Mouse (Mus musculus) embryo, embryonic 9.5 days (tissue): ENCODE measurements at regions not wholly inside any gene's neighbourhood (a gene's known extent, or its start where the extent isn't known, plus 50 kb on each side); places are given as distances from the start of the nearest gene placed in this dataset.
A peak's percentile ranks its signal among the peaks of the same experiment; 100 is the strongest.

Experiments
- DNase-seq: peaks from one replicate; pipeline ENCODE4 v3.0.0-alpha.2; 2017; ENCODE audit errors: extremely low spot score

DNA sequence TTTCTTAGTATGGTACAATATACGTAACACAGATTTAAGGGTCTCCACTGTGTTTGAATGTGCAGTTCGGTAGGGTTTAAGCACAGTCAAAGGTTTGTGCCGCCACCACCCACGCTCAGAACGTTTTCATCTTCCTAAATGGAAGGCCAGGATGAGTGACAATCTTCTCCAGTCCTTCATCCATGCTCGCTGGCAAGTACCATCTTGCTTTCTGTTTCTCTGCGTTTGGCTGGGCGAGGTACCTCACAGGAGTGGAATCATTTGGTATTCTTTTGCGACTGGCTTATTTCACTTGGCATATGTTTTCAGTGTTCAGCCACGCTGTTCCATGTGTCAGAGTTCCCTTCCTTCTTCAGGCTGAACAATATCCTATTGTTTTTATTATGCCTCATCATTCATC, 342.3 kb downstream of the Pax1 start:
- DNase-seq = no peak

DNA sequence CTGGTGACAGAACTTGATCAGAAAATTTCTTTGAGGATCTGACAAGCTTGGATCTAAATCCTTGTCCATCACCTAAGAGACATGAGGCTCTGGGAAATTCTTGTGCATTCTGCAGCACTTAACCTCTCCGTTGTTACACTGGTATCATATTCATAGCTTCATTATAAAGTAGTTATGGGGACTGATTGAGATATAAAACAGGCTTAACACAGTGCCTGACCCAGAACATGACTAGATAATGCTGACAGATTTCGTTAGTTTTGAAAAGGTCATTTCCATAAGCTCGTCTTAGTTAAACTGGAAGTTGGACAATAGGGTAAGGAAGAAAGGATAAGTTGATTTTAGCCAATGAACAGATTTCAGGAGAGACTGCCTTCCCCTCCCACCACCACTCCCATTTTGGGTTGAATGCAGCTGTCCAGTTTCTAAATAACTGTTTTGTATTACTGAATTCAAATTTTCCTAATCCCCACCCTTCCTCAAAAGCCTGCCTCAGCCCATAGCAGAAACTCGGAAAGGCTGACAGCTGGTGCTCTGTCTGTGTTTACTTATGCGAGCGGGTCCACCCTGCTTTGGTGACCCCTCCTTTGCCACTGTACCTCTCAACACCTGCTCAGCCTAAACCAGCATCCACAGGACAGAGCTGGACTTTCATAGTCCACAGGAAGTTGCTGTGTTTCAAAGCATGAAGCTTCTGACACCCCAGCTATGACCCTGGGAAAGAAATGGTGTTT, 340.8 kb downstream of the Pax1 start:
- no peak for DNase-seq

DNA sequence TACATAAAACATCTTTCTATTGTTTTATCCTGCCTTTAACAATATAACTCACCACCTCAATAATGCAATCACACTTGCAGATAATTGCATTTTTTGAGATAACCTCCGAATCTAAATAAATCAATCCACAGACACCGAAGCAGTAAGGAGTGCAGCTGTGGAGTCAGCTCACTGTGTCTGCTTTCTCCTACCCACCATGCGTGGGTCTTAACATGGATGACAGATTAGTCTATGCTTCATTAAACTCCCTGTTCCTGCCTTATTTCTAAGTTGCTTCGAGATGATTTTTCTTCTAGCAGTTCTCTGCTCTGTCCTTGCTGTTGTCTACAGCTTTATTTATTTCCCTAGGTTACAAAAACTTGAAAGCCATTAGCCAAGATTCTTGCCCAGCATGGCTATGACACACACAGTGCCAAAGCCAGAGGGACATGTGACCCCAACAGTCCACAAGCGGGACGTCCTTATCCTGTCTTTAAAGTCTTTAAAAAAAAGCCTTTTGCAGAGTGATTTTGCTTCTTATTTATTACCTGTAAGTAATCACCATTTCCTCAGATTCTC, 337.9 kb downstream of the Pax1 start:
- DNase-seq = no peak

DNA sequence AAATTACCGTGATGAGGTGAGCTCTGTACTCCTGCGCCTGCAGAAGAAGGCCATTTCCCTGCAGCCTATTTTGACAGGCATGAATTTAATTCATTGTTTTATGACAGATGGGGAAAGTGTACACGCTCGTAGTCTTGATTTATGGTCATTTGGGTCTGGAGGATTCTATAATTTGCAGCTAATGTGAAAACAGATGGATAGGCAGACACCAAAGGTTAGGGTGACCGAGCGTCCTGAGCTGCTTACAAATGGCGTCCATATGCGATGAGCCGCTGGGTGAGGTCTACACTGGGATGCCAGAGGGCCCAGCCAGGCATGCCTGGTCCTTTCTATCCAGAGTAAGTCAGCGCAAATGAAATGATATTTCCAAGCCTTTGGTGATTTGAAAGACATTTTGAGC, 330.2 kb downstream of the Pax1 start:
- DNase-seq = no peak

DNA sequence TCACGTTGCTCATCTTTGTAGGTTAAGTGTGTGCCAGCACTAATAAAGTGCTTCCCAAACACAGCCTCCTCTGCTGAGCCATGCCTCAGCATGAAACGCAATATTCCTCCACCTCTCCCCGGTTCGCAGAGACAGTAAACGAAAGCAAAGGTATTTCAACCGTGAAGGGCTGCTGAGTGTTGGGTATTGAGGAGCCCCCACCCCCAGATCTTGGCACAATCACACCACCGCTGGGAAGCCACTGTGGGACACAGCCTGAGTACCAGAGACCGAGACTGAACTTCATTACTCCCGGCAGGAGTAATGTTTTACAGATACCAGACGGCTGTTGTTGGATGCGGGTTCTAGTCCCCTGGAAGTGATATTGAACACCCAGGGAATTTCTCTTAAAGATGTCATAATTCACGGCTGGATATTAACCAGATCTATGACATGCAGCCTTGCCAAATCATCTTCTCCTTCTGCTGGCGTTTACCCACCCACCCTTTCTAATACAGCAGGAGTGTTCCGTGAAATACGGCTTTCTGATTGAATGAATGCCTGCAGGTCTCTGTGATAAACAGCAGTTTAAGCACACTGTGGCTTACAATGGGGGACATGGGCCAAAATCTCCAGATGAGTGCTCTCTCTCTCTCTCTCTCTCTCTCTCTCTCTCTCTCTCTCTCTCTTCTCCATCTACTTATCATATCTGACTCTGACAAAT, 328.9 kb downstream of the Pax1 start:
- no peak for DNase-seq

DNA sequence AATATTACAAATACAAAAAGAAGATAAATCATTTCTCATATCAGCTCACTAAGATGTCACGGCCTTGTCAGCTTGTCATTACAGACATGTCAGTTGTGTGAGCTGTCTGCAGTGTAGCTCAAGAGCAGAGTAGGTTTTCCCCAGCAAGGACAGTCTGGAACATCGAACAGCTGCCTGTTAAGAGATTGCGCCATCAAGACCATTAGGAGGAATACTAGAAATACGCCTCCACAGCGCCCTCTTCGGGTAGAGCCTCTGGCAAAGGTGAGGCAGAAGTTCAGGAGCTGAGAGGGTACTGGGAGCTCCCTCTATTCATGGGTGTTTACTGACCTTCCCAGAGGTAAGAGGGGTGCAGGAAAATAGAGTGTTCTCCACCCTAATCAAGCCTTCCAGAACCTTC, 327.0 kb downstream of the Pax1 start:
- DNase-seq = peak; percentile 65

DNA sequence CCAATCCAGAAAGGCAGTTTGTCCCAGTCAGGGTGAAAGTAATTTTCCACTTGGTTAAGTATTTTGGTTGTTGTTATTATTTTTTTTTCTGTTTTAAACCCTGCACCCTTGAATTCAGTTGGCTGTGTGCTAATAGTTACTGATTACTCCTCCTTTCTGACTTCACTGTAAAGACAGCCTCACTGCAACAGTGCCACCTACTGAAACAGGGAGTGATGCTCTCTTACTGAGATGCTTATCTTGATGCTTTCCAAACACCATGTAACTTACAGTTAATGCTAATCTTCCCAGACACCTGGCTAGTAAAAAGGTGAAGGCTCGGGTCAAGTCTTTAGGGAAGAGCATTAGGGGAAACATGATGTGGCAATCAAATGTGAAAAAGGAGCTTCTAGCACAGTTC, 294.9 kb downstream of the Pax1 start:
- peak; percentile 39 for DNase-seq

DNA sequence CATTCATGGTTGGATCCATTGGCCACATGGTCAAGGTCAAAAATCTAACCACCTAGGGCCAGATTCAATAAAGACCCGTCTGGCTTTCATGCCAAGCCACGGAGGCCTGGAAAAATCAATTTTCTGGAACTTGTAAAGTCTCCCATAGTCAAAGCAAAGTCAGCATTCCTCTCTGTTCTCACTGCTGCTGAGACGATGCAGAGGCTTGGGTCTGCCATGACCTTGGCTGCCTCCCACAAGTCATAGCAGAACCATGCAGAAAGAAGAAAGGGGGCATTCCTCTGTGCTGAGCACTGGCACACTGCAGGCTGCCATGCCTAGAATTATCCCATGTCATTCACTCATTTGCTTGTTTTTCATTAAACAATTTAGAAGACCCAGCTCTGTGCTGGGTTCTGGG, 288.5 kb downstream of the Pax1 start:
- DNase-seq = no peak

DNA sequence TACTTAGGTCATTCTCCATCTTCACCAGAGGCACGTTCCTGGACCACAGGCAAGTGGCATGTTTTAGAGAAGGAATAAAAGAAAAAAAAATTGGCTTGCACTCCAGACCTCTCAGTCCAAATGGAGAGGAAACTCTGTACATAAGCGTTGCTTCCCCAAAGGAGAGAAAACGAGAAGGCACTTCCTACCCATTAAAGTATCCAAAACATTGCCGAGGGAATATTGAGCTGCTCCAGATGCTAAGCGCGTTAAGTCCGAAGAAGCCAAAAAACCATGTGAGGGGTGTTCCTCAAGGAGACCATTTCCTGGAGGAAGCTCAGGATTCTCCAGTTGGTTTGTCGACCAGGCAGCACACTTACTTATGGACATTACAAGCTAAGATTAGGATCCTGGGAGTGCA, 286.2 kb downstream of the Pax1 start:
- no peak for DNase-seq

DNA sequence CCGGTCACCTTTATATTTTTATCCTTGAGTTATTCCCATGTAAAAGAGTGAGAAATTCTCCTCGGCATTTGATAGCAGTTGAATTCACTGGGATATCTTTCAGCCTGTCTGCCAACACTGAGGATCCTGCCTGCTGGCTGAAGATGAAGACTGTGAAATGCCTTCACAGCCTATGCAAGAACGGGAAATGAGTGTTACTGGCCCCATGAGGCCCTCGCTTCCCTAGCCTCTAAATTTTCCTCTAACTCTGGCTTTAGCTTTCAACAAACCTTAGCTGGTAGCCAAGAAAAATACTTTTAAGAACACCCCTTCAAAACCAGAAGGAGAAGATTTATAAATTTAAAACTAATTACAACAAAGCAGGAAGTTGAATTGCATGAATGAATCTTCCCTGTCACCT, 285.8 kb downstream of the Pax1 start:
- DNase-seq = no peak

DNA sequence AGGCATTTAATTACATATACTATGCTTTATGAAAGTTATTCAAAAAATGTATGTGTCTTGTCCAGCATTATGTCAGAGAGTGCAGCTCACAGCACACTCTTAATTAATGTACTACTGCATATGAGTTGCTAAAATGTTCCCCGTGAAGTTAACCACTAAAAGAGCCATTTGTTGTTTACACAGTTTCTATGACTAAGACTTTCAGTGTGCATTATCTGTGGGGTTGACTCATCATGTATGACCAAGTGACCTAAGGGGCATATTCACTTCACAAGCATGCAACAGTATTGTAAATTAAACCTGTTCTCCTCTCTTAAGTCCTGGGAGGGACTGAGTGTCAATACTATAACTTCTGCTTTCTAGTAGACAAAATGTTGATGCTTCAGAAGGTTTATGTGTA, 276.2 kb downstream of the Pax1 start:
- DNase-seq = no peak

DNA sequence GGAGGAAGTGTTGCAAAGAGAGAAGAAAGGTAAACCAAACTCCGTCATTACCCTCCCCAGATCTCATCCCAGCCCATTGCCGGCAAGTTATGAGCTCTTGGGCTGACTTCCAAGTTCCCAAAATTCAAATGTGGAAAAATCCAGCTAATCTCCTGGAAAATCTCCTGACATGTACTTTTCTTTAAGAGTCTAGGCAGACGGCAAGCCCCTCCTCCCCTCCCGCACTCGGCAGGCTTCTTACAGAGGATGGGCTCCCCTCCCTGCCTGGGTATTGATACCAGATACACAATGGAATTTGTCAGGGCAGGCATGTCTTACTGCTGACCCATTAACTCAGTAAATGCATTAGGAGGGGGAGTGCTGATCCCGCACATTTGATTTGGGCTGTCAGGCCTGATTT, 271.0 kb downstream of the Pax1 start:
- DNase-seq = peak; percentile 2

DNA sequence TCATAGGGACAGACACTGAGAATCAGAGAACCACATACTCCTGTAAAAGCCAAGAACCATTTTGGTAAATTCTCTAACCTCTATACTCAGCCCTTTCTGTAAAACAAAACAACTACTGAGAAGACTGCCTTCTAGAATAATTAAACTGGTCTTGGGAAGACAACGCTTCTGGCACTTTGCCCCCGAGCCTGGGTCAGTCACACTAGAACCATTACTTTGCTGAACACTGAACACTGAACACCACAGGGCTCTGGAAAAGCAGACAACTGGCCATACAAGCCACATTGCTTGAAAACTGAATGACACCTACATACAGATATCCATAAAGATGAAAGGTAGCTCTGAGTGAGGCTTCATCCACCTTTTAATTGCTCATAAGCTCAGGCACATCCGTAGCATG, 268.0 kb downstream of the Pax1 start:
- DNase-seq = no peak

DNA sequence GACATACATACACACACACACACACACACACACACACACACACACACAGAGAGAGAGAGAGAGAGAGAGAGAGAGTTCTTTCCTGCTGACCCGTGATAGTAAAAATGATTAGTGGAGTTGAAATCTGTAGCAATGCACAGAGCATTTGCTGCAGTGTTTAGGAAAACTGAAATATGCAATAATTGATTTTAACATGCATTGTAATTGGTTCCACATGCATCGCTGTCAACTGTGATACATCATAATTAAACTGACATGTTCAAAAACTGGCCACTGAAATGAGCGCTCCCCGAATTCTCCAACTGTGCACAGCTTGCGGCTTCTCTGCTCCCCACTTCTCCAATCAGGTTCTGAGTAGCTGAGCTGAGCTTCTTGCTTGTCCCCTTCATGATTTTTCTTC, 265.4 kb downstream of the Pax1 start:
- no peak for DNase-seq

DNA sequence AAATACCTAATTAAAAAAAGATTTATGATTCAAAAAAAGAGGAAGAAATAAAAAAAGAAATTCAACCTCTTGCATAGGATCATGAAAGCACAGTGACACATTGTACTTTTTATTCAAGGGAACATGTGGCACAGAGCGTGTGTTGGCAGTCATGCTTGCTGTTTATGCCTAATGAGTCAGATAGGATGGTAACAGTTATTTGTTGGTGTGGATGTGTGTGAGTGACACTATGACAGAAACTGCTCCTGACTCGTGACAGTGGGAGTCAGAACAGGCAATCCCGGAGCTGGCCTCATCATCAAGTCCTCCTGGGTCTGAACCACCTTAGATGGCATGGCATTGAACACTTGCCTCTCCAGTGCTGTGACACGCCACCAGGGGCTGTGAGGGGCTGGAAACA, 261.4 kb downstream of the Pax1 start:
- no peak for DNase-seq

DNA sequence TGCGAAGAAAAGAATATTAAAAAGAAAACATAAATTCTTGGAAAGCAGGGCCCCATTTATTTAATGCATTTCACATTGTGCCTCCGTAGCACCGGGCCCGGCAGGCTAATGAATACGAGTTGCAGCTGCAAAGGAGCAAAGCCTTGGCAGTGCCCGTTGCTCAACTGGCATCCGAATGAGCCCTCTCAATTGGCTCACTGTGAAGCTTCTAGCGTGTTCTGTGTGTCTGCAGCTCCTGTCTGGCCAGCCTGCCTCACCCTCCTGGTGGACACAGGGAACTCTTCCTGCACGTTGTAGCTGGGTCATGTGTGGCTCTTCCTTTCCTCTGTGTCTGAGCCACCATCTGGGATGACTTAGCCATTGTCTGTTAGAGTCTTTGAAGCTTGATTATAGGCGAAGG, 256.1 kb downstream of the Pax1 start:
- DNase-seq = peak; percentile 15

DNA sequence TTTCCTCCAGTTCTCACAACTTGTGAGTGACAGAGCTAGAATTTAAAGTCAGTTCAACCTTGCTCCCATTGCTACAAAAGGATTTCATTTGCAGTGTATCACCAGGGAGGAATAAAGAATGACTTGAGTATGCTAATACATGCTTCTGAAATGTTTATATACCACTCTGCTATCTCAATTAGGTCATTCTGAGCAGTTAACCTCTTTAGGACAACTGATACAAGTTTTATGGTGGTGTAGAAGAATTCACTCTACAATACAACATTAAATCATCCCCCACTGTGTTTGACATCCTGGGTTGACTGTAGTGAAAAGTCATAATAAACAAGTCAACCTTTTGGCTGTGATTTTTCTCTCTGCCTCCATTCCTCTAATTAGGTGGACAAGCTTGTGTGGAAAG, 248.6 kb downstream of the Pax1 start:
- DNase-seq = no peak

DNA sequence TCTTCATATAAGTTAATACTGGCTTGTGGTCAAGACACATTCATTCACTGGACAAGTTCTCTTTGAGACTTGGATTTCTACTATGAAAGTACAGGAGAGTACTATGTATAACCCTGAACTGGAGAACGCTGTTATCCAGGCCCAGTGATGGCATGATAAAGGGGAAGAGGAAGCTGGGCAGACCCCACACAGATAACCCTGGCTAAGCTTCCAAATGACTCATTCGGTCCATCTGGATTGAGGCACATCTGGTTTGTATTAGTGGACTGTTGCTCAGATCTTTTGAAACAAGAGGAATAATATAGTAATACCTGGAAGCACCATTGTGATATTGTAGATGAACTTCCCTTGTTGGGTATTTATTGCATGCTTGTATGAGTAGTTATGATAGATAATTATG, 239.9 kb downstream of the Pax1 start:
- DNase-seq = peak; percentile 6

DNA sequence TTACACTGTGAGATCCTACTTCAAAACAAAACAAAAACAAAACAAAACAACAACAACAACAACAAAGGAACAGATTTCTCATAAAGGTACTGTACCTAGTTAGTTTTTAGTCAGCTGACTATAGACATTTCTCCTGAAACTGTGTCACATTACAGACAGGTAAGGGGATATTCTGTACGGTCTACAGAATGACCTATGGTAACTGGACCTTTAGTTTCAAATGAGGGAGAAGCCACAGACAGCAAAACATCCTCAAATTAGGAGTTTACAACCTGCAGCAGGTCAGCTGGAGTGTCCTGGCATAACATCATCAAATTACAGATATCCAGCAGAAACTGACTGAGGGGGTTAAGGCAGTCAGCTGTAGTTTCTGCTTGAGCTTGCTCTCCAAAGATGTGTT, 210.7 kb downstream of the Pax1 start:
- no peak for DNase-seq

DNA sequence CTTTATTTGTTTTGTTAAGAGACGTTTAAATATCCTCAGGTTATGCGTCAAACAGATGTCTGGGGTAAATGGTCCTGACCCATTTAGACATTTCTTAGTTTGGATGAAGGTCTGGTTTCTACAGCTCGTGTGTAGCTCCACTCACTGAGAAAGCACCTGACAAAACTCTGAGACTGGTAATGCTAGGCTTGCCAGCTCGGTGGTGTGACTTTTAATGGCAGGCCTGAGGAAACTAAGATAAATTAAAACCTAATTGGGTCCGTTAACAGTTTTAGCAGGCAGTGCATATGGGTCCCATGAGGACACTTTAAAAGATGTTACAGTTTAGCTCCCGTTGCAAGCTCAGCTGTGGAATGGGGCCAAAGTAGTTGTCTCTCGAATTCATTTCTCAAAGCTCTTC, 199.5 kb downstream of the Pax1 start:
- DNase-seq = peak; percentile 2

DNA sequence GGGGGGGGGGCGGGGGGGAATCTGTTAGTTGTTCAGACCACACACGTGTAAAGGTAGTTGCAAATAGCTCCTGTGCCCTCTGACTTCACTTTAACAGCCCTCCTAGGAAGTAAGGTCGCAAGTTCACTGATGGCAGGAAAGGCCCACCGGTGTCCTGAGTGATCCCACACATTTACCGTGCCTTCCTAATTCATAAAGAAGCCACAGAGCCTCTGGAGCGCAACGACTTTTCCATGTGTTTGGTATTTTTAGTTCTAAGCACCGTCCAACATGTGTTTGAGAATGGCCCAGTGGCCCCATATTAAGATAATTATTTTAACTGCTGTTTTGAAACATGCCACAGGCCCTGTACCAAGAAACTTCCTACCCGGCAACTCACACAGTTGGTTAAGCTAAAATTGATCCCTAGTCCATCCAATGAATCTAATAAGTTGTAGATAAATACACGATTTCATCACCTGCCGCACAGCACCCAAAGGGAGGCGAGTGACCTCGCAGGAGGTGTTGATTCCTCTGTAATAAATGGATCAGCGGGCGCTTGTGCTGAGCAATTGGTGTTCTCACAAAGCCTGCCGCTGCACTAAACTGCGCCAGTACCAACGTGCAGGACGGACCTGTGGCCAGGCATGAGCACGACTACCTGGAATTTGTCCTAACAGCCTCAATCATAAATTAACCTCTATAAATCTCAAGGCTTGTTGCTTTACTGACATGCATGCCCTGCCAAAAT, 198.9 kb downstream of the Pax1 start:
- peak; percentile 31 for DNase-seq

DNA sequence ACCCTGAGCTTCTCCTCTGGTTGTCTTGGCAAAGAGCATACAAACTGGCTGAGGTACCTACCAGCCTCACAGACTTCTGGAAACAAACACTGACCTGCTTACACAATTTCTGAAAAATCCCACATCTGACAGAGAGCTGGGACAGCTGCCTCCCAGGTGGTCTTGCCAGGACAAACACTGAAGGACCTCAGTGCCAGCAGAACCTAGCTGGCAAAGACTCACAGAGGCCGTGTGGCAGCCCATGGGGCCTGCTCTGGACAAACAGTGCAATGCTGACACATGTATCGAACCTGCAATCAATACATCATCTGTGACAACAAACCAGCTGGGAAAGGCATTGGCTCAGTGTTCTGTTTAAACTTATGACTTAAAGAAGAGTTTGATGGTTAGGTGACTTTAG, 167.4 kb downstream of the Pax1 start:
- DNase-seq = no peak

DNA sequence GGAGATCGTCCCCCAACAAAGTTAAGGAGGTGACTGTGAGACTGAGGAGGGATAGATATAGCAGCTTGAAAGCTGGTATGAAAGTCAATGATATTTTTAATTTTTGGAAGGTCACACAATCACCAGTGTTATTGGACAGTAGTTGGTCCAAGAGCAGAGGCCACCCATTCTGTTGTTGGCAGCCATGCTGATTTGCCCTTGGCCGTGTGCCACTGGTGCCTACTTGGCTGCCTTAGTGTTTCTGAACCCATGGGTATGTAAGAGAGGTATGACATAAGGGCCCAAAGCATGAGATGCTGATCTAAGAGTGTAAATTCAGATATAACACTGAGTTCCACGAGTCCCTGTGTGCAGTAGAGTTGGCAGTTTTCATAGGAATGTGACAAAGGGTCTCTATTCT, 153.7 kb downstream of the Pax1 start:
- DNase-seq = no peak
